Mouse (Mus musculus): ENCODE results near the gene Pacsin3. TPM values are rescaled to one million over a fixed set of nuclear protein-coding genes. Genes with fewer than 3 reads are reported as not detected.

The Pacsin3 gene
- total and polyA plus RNA-seq, 3 experiments = 3.4 to 6.7 TPM; not detected in 1

DNA sequence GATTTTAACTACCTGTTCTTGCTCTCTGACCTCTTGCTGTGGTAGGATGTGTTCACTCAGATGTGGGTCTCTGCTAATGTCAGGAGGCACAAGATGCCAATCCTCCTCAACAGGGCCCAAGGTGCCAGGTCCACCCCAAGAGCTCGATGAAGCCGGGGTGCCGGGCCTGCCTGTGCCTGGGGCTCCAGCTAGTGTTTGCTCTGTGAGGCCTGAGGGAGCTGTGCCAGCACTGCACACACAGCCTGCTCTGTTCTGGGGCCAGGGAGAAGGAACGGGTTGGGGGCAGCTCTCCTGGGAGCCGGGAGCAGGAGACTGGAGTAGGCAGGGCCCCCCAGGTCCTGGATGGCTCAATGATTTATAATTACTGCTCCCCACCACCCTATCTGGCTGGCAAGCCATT, 2.3 kb downstream of the Pacsin3 start:
- Histone ChIP-seq H3K9me3 (replicated peaks; ENCODE audit: insufficient read depth, low read length) (no peaks in the 10 kb centered on the region), H3K36me3 (ENCODE audit: control insufficient read depth in 1 of 2, insufficient read depth in 2 of 2, low read length in 2 of 2) (no peaks in the 10 kb centered on the region), H3K79me2 (ENCODE audit: control insufficient read depth, insufficient read depth, low read length, poor library complexity) (no peaks in the 10 kb centered on the region), H3K27me3 (ENCODE audit: control insufficient read depth in 1 of 2, insufficient read depth in 2 of 2, low read length in 2 of 2) (no peaks in the 10 kb centered on the region; a peak in 1 of 4 replicates), H3K27ac (ENCODE audit: control insufficient read depth, low read depth, low read length) (no peak overlapping the region), H3K4me1 (ENCODE audit: control insufficient read depth in 1 of 2, insufficient read depth in 2 of 2, low read length in 2 of 2) (no peaks in the 10 kb centered on the region), H3K9ac (ENCODE audit: control insufficient read depth, low read depth, low read length, poor library complexity, severe bottlenecking) (no peak overlapping the region; the same call in 1 of the 2 replicates), H3K4me3 (ENCODE audit: control insufficient read depth in 1 of 2, insufficient read depth in 1 of 2, low read depth in 2 of 2, low read length in 2 of 2) (no peak overlapping the region; a peak in 1 of 4 replicates)
- no peak for DNase-seq (ENCODE audit: low read depth, low spot score)
- no peak for TF ChIP-seq ELF1 (IDR thresholded peaks at IDR 0.05; ENCODE audit: low read depth, low read length)
- no peak for TF ChIP-seq HCFC1 (IDR thresholded peaks at IDR 0.05; ENCODE audit: low read depth, low read length)
- no peak for TF ChIP-seq E2F4 (IDR thresholded peaks at IDR 0.05; ENCODE audit: borderline replicate concordance, low read depth, low read length)
- TF ChIP-seq RAD21 (IDR thresholded peaks at IDR 0.05; ENCODE audit: low read depth, low read length) = no peak

DNA sequence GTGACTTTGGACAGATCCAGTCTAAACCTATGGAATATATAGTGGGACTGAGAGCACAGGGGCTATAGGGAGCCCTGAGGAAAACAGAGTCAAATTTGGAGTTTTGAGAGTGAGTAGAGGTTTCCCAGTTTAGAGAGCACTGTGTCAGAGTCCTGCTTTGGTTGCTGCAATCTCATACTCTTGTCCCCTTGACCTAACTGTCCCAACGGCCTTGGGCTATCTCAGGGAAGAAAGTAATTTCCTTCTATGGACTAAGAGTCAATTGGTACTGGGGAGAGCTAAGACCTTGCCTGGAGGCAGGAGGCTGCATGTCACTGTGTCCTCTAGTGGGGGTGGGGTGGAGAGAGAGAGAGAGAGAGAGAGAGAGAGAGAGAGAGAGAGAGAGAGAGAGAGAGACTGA, 3.1 kb downstream of the Pacsin3 start:
- Histone ChIP-seq H3K27me3 (ENCODE audit: control insufficient read depth in 1 of 2, insufficient read depth in 2 of 2, low read length in 2 of 2) (no peaks in the 10 kb centered on the region; a peak in 1 of 4 replicates), H3K9ac (ENCODE audit: control insufficient read depth, low read depth, low read length, poor library complexity, severe bottlenecking) (no peak overlapping the region), H3K9me3 (replicated peaks; ENCODE audit: insufficient read depth, low read length) (no peaks in the 10 kb centered on the region), H3K4me1 (ENCODE audit: control insufficient read depth in 1 of 2, insufficient read depth in 2 of 2, low read length in 2 of 2) (no peaks in the 10 kb centered on the region), H3K4me3 (ENCODE audit: control insufficient read depth in 1 of 2, insufficient read depth in 1 of 2, low read depth in 2 of 2, low read length in 2 of 2) (no peak overlapping the region), H3K79me2 (ENCODE audit: control insufficient read depth, insufficient read depth, low read length, poor library complexity) (no peaks in the 10 kb centered on the region), H3K36me3 (ENCODE audit: control insufficient read depth in 1 of 2, insufficient read depth in 2 of 2, low read length in 2 of 2) (no peaks in the 10 kb centered on the region), H3K27ac (ENCODE audit: control insufficient read depth, low read depth, low read length) (no peak overlapping the region)
- TF ChIP-seq ZC3H11A (IDR thresholded peaks at IDR 0.05; ENCODE audit: low read depth, low read length) (no peak), MXI1 (IDR thresholded peaks at IDR 0.05; ENCODE audit: low read depth, low read length) (no peak), NRF1 (IDR thresholded peaks at IDR 0.05; ENCODE audit: insufficient read depth, low read depth, low read length, poor library complexity, severe bottlenecking) (no peak), UBTF (IDR thresholded peaks at IDR 0.05; ENCODE audit: borderline replicate concordance, insufficient read depth, low read depth, low read length) (no peak), CHD2 (IDR thresholded peaks at IDR 0.05; ENCODE audit: low read length) (no peak), E2F4 (IDR thresholded peaks at IDR 0.05; ENCODE audit: borderline replicate concordance, low read depth, low read length) (no peak), MAX (IDR thresholded peaks at IDR 0.05; ENCODE audit: low read length) (no peak), ZKSCAN1 (IDR thresholded peaks at IDR 0.05; ENCODE audit: low read depth, low read length) (no peak), RCOR1 (IDR thresholded peaks at IDR 0.05; ENCODE audit: low read depth, low read length) (no peak), ETS1 (IDR thresholded peaks at IDR 0.05; ENCODE audit: low read depth, low read length) (no peak), USF1 (IDR thresholded peaks at IDR 0.05; ENCODE audit: low read depth, low read length) (no peak), POLR2AphosphoS5 (IDR thresholded peaks at IDR 0.05; ENCODE audit: borderline replicate concordance, low read depth, low read length) (no peak), USF2 (IDR thresholded peaks at IDR 0.05; ENCODE audit: borderline replicate concordance in 1 of 2, insufficient read depth in 1 of 2, low read depth in 1 of 2, low read length in 2 of 2) (no peak), SMC3 (IDR thresholded peaks at IDR 0.05; ENCODE audit: low read depth, low read length) (no peak), TCF12 (IDR thresholded peaks at IDR 0.05; ENCODE audit: low read depth, low read length) (no peak), GABPA (IDR thresholded peaks at IDR 0.05; ENCODE audit: low read depth, low read length) (no peak)
- DNase-seq (ENCODE audit: low read depth, low spot score) = no peak
